Mouse (Mus musculus) heart, adult 11 months (tissue): ENCODE results near the gene Bcl11b.
A peak's percentile ranks its signal among the peaks of the same experiment; 100 is the strongest.

ENCODE experiments used
- DNase-seq: peaks from one replicate; pipeline ENCODE4 v3.0.0; 2022

Gene Bcl11b

GRCm38 (mm10) chr12:107969841-107970371 lies 33.5 kb downstream of the Bcl11b start:
- DNase-seq = no peak

GRCm38 (mm10) chr12:107969126-107969525 lies 34.3 kb downstream of the Bcl11b start:
- no peak for DNase-seq

- DNase-seq = no peak
These were observed 35.1 kb downstream of the Bcl11b start for GRCm38 (mm10) chr12:107968331-107968730.

GRCm38 (mm10) chr12:107967026-107967425 lies 36.4 kb downstream of the Bcl11b start:
- DNase-seq = no peak

- DNase-seq = no peak
These were observed 38.3 kb downstream of the Bcl11b start for GRCm38 (mm10) chr12:107965103-107965502.

GRCm38 (mm10) chr12:107964396-107965085 lies 38.9 kb downstream of the Bcl11b start:
- no peak for DNase-seq

GRCm38 (mm10) chr12:107962852-107963251 lies 40.5 kb downstream of the Bcl11b start:
- no peak for DNase-seq

GRCm38 (mm10) chr12:107961843-107962242 lies 41.6 kb downstream of the Bcl11b start:
- DNase-seq = no peak

GRCm38 (mm10) chr12:107960789-107961491 lies 42.5 kb downstream of the Bcl11b start:
- peak; percentile 96 for DNase-seq

- DNase-seq = no peak
These were observed 43.0 kb downstream of the Bcl11b start for GRCm38 (mm10) chr12:107960365-107960764.

GRCm38 (mm10) chr12:107959872-107960271 lies 43.5 kb downstream of the Bcl11b start:
- DNase-seq = no peak

- DNase-seq = no peak
These were observed 50.2 kb downstream of the Bcl11b start for GRCm38 (mm10) chr12:107953044-107953684.

GRCm38 (mm10) chr12:107952318-107952724 lies 51.1 kb downstream of the Bcl11b start:
- no peak for DNase-seq

- no peak for DNase-seq
These were observed 52.7 kb downstream of the Bcl11b start for GRCm38 (mm10) chr12:107950667-107951179.

- no peak for DNase-seq
These were observed 54.0 kb downstream of the Bcl11b start for GRCm38 (mm10) chr12:107949416-107949815.

GRCm38 (mm10) chr12:107942100-107942499 lies 61.3 kb downstream of the Bcl11b start:
- no peak for DNase-seq

- no peak for DNase-seq
These were observed 62.6 kb downstream of the Bcl11b start for GRCm38 (mm10) chr12:107940774-107941173.

- DNase-seq = no peak
These were observed 64.2 kb downstream of the Bcl11b start for GRCm38 (mm10) chr12:107939177-107939576.

- DNase-seq = no peak
These were observed 66.4 kb downstream of the Bcl11b start for GRCm38 (mm10) chr12:107936972-107937371.

- no peak for DNase-seq
These were observed 67.0 kb downstream of the Bcl11b start for GRCm38 (mm10) chr12:107936406-107936805.

- no peak for DNase-seq
These were observed 68.5 kb downstream of the Bcl11b start for GRCm38 (mm10) chr12:107934831-107935437.

GRCm38 (mm10) chr12:107932140-107932539 lies 71.3 kb downstream of the Bcl11b start:
- no peak for DNase-seq

- DNase-seq = no peak
These were observed 71.9 kb downstream of the Bcl11b start for GRCm38 (mm10) chr12:107931476-107931875.
